Mouse (Mus musculus) CH12.LX (cell line): ENCODE results near the gene Ank2. TPM values are rescaled to one million over a fixed set of nuclear protein-coding genes. Genes with fewer than 3 reads are reported as not detected.

Experiments
- DNase-seq: peaks from one replicate; pipeline ENCODE4 v3.0.0-alpha.2; 2013; ENCODE audit errors: extremely low read depth
- H3K27ac ChIP-seq: 2 replicates; pipeline ENCODE4 v1.5.1; 2012; ENCODE audit warnings: low read depth, mild to moderate bottlenecking, control low read depth, moderate library complexity; ENCODE audit not compliant: insufficient read depth
- H3K27me3 ChIP-seq: replicated peaks from 2 replicates; pipeline ENCODE3; 2012; ENCODE audit warnings: inconsistent platforms
- H3K36me3 ChIP-seq, 2 experiments: replicated peaks in 1 of 2; 2 replicates each; pipeline versions ENCODE3 to v1.6.1; 2012; ENCODE audit warnings: inconsistent platforms in 1 of 2, low read length in 1 of 2, mild to moderate bottlenecking in 1 of 2, mixed read lengths in 1 of 2, moderate library complexity in 1 of 2; ENCODE audit not compliant: control insufficient read depth in 1 of 2, insufficient read depth in 1 of 2
- H3K4me1 ChIP-seq, 2 experiments: 2 replicates each; pipeline ENCODE4 v1.6.1; 2012; ENCODE audit warnings: inconsistent platforms in 1 of 2, moderate library complexity in 1 of 2; ENCODE audit not compliant: insufficient read depth in 2 of 2, control insufficient read depth in 1 of 2
- H3K4me2 ChIP-seq: 2 replicates; pipeline ENCODE4 v1.6.1; 2012; ENCODE audit warnings: low read depth, mild to moderate bottlenecking, control low read depth; ENCODE audit not compliant: poor library complexity, insufficient read depth, severe bottlenecking
- H3K4me3 ChIP-seq, 3 experiments: fragments of 150-350 bp in 1 of 3; sonication (generic) in 1 of 3; replicated peaks in 1 of 3; 2 replicates each; pipeline versions ENCODE3 to v1.5.1; 2011 to 2012; ENCODE audit warnings: low read depth in 2 of 3, low read length in 2 of 3, mild to moderate bottlenecking in 2 of 3, moderate library complexity in 2 of 3, control low read depth in 1 of 3, improper control_type of control experiment in 1 of 3, inconsistent platforms in 1 of 3, mixed read lengths in 1 of 3; ENCODE audit not compliant: poor library complexity in 1 of 3
- H3K79me2 ChIP-seq: replicated peaks from 2 replicates; pipeline ENCODE4 v1.6.1; 2012; ENCODE audit warnings: mild to moderate bottlenecking, moderate library complexity; ENCODE audit not compliant: control insufficient read depth, poor library complexity, insufficient read depth, severe bottlenecking; ENCODE audit errors: extremely low read depth
- H3K9ac ChIP-seq: 2 replicates; pipeline ENCODE4 v1.6.1; 2012; ENCODE audit warnings: low read depth, mild to moderate bottlenecking, control low read depth, moderate library complexity; ENCODE audit not compliant: insufficient read depth
- H3K9me3 ChIP-seq: replicated peaks from 2 replicates; pipeline ENCODE3; 2012; ENCODE audit warnings: low read length, inconsistent platforms, mixed read lengths
- BHLHE40 ChIP-seq: IDR thresholded peaks from 2 replicates; pipeline ENCODE4 v1.6.1; 2011; ENCODE audit warnings: mild to moderate bottlenecking, low read depth, low read length, improper control_type of control experiment
- CHD2 ChIP-seq: IDR thresholded peaks from 2 replicates; pipeline ENCODE4 v1.6.1; 2011; ENCODE audit warnings: low read length, improper control_type of control experiment
- E2F4 ChIP-seq: IDR thresholded peaks from 2 replicates; pipeline ENCODE4 v1.6.1; 2011; ENCODE audit warnings: low read depth, low read length, improper control_type of control experiment; ENCODE audit not compliant: insufficient replicate concordance
- ELF1 ChIP-seq: IDR thresholded peaks from 2 replicates; pipeline ENCODE4 v1.6.1; 2014; ENCODE audit warnings: low read depth, mild to moderate bottlenecking, inconsistent platforms, low read length, improper control_type of control experiment
- HCFC1 ChIP-seq: IDR thresholded peaks from 2 replicates; pipeline ENCODE4 v1.6.1; 2012; ENCODE audit warnings: low read depth, mild to moderate bottlenecking, inconsistent platforms, low read length, improper control_type of control experiment
- IRF4 ChIP-seq: IDR thresholded peaks from 2 replicates; pipeline ENCODE4 v1.6.1; 2014; ENCODE audit warnings: low read depth, mild to moderate bottlenecking, inconsistent platforms, low read length, improper control_type of control experiment
- JUN ChIP-seq: IDR thresholded peaks from 2 replicates; pipeline ENCODE4 v1.6.1; 2011; ENCODE audit warnings: low read depth, mild to moderate bottlenecking, low read length, improper control_type of control experiment, moderate library complexity; ENCODE audit not compliant: insufficient read depth
- JUND ChIP-seq: conservative IDR thresholded peaks from 2 replicates; pipeline ENCODE4 v1.6.1; 2011; ENCODE audit warnings: low read depth, low read length, improper control_type of control experiment
- MAZ ChIP-seq: IDR thresholded peaks from 2 replicates; pipeline ENCODE4 v1.6.1; 2012; ENCODE audit warnings: low read depth, mild to moderate bottlenecking, inconsistent platforms, low read length, improper control_type of control experiment, moderate library complexity
- MYC ChIP-seq: IDR thresholded peaks from 2 replicates; pipeline ENCODE4 v1.6.1; 2011; ENCODE audit warnings: low read depth, mild to moderate bottlenecking, improper control_type of control experiment, low read length
- NELFE ChIP-seq: IDR thresholded peaks from 2 replicates; pipeline ENCODE4 v1.6.1; 2011; ENCODE audit warnings: low read depth, low read length, improper control_type of control experiment
- NRF1 ChIP-seq: IDR thresholded peaks from 2 replicates; pipeline ENCODE4 v1.6.1; 2014; ENCODE audit warnings: low read depth, mild to moderate bottlenecking, inconsistent platforms, low read length, improper control_type of control experiment, moderate library complexity
- POLR2A ChIP-seq: IDR thresholded peaks from 2 replicates; pipeline ENCODE4 v1.6.1; 2011; ENCODE audit warnings: low read depth, mild to moderate bottlenecking, improper control_type of control experiment, low read length
- RCOR1 ChIP-seq: conservative IDR thresholded peaks from 2 replicates; pipeline ENCODE4 v1.6.1; 2012; ENCODE audit warnings: low read depth, mild to moderate bottlenecking, inconsistent platforms, low read length, improper control_type of control experiment
- SIN3A ChIP-seq: IDR thresholded peaks from 2 replicates; pipeline ENCODE4 v1.6.1; 2012; ENCODE audit warnings: low read length, improper control_type of control experiment, inconsistent platforms
- TBP ChIP-seq: conservative IDR thresholded peaks from 2 replicates; pipeline ENCODE4 v1.6.1; 2011; ENCODE audit warnings: low read depth, low read length, improper control_type of control experiment
- UBTF ChIP-seq: IDR thresholded peaks from 2 replicates; pipeline ENCODE4 v1.6.1; 2012; ENCODE audit warnings: low read depth, mild to moderate bottlenecking, inconsistent platforms, low read length, improper control_type of control experiment, moderate library complexity
- ZKSCAN1 ChIP-seq: IDR thresholded peaks from 2 replicates; pipeline ENCODE4 v1.6.1; 2012; ENCODE audit warnings: low read depth, inconsistent platforms, low read length, improper control_type of control experiment, borderline replicate concordance
- dilution Hi-C: fragments of 300-500 bp; cut with MboI; formaldehyde crosslinking; loops from 2 replicates; pipeline ENCODE4 v1.14.3; 2020; ENCODE audit warnings: low sequenced_read_pairs; ENCODE audit not compliant: extremely low pct_unique_long_range_greater_than_20kb, extremely low pct_ligation_motif_present
- in situ Hi-C: fragments of 300-500 bp; cut with MboI; formaldehyde crosslinking; loops from 3 replicates; pipeline ENCODE4 v1.14.3; 2019; ENCODE audit warnings: low sequenced_read_pairs, low pct_ligation_motif_present, low pct_unique_long_range_greater_than_20kb, mixed read lengths
- polyA plus RNA-seq: library from polyadenylated mRNA; unstranded; fragments of >175 nt; gene quantifications from 2 replicates; pipeline ENCODE4 v1.2.1, GENCODE M21; 2012; ENCODE audit warnings: low read depth; ENCODE audit not compliant: insufficient read length
- total RNA-seq, 2 experiments: library from RNA; depleted of rRNA; stranded (reverse); fragments of 300-350 nt in 1 of 2; fragments of >200 nt in 1 of 2; gene quantifications; 2 replicates each; pipeline ENCODE4 v1.2.3; 2012 to 2014

Ank2 gene
- total and polyA plus RNA-seq, 3 experiments = 3.9 to 20.9 (median 12.2) TPM

GRCm38 (mm10) chr3:127258466-127259075, 240.6 kb downstream of the Ank2 start:
- Histone ChIP-seq H3K36me3 (no peaks in the 10 kb centered on the region), H3K27me3 (no peaks in the 10 kb centered on the region), H3K79me2 (no peaks in the 10 kb centered on the region), H3K4me2 (no peak overlapping the region), H3K27ac (no peak overlapping the region), H3K4me3 (no peak overlapping the region), H3K9ac (no peak overlapping the region), H3K4me1 (no peaks in the 10 kb centered on the region), H3K9me3 (no peaks in the 10 kb centered on the region)
- in situ Hi-C loops (no loop called here), dilution Hi-C loops (no loop called here)
- TF ChIP-seq TBP (no peak), MAZ (no peak), IRF4 (no peak), UBTF (no peak), MYC (no peak), E2F4 (no peak), SIN3A (no peak), RCOR1 (no peak), CHD2 (no peak)
- DNase-seq = no peak

- H3K36me3 ChIP-seq = no peaks in the 10 kb centered on the region
- H3K9me3 ChIP-seq = no peaks in the 10 kb centered on the region
- H3K79me2 ChIP-seq = no peaks in the 10 kb centered on the region
- H3K4me1 ChIP-seq = no peaks in the 10 kb centered on the region
- TF ChIP-seq TBP (no peak), HCFC1 (no peak), JUN (no peak), POLR2A (no peak), BHLHE40 (no peak), E2F4 (no peak), NRF1 (no peak), MYC (no peak), ELF1 (no peak), ZKSCAN1 (no peak), IRF4 (no peak), CHD2 (no peak), JUND (no peak), NELFE (no peak)
- no peak overlapping the region for H3K4me3 ChIP-seq
- no peak for DNase-seq
- no peaks in the 10 kb centered on the region for H3K27me3 ChIP-seq
- no peak overlapping the region for H3K27ac ChIP-seq
- in situ Hi-C loops = no loop called here
- H3K4me2 ChIP-seq = no peak overlapping the region
- H3K9ac ChIP-seq = no peak overlapping the region
- dilution Hi-C loops = no loop called here
Measured at GRCm38 (mm10) chr3:127257969-127258368, 241.2 kb downstream of the Ank2 start.
